Mouse (Mus musculus) neural tube, embryonic 12.5 days (tissue): ENCODE measurements at regions not wholly inside any gene's neighbourhood (a gene's known extent, or its start where the extent isn't known, plus 50 kb on each side); places are given as distances from the start of the nearest gene placed in this dataset.

Experiments used
- ATAC-seq: fragments of 200-750 bp; cut with Nextera tagmentation; 2 replicates; pipeline ENCODE4 v1.8.0; 2017; ENCODE audit warnings: low read depth, mild to moderate bottlenecking, moderate TSS enrichment, moderate library complexity; ENCODE audit not compliant: low FRiP score
- H3K27ac ChIP-seq: fragments of 300-500 bp; sonication (generic); 2 replicates; pipeline ENCODE4 v1.5.1; 2016
- H3K27me3 ChIP-seq: fragments of 300-500 bp; sonication (generic); replicated peaks from 2 replicates; pipeline ENCODE4 v1.6.1; 2016; ENCODE audit warnings: mild to moderate bottlenecking
- H3K36me3 ChIP-seq: fragments of 300-500 bp; sonication (generic); 2 replicates; pipeline ENCODE4 v1.6.1; 2016; ENCODE audit warnings: mild to moderate bottlenecking
- H3K4me1 ChIP-seq: fragments of 300-500 bp; sonication (generic); 2 replicates; pipeline ENCODE4 v1.6.1; 2016
- H3K4me2 ChIP-seq: fragments of 300-500 bp; sonication (generic); replicated peaks from 2 replicates; pipeline ENCODE4 v1.6.1; 2016; ENCODE audit warnings: mild to moderate bottlenecking
- H3K4me3 ChIP-seq: fragments of 300-500 bp; sonication (generic); 2 replicates; pipeline ENCODE4 v1.5.1; 2016
- H3K9ac ChIP-seq: fragments of 300-500 bp; sonication (generic); 2 replicates; pipeline ENCODE4 v1.6.1; 2016; ENCODE audit warnings: mild to moderate bottlenecking
- H3K9me3 ChIP-seq: fragments of 300-500 bp; sonication (generic); 2 replicates; pipeline ENCODE4 v1.6.1; 2016; ENCODE audit warnings: mild to moderate bottlenecking
- WGBS: fragments of 180-500 bp; shearing (Covaris S2); methylation state at CpG from one replicate; pipeline ENCODE4 v1.1.7; 2016; 5-methylcytosine and 5-hydroxymethylcytosine counted together

GRCm38 (mm10) chr10:43676289-43676688, 98.2 kb downstream of the Cd24a start:
- H3K36me3 ChIP-seq, result no peaks in the 10 kb centered on the region
- H3K4me1 ChIP-seq, result no peaks in the 10 kb centered on the region
- no peak overlapping the region for H3K27ac ChIP-seq
- H3K9ac ChIP-seq, result no peak overlapping the region
- H3K9me3 ChIP-seq, result no peaks in the 10 kb centered on the region
- ATAC-seq, result no peak
- WGBS, result 82% methylated on average over 5 of the region's 5 CpGs
- H3K4me3 ChIP-seq, result no peak overlapping the region
- H3K4me2 ChIP-seq, result no peak overlapping the region
- no peaks in the 10 kb centered on the region for H3K27me3 ChIP-seq

GRCm38 (mm10) chr10:43684247-43685033, 106.4 kb downstream of the Cd24a start:
- H3K4me1 ChIP-seq, result peaks cover 3% of the 10 kb centered on the region; the same call in 1 of the 2 replicates
- 52% methylated on average over 12 of the region's 12 CpGs for WGBS
- H3K4me3 ChIP-seq, result no peak overlapping the region
- H3K27me3 ChIP-seq, result no peaks in the 10 kb centered on the region
- H3K4me2 ChIP-seq, result no peak overlapping the region
- ATAC-seq, result no peak
- H3K9ac ChIP-seq, result no peak overlapping the region
- H3K36me3 ChIP-seq, result no peaks in the 10 kb centered on the region
- no peaks in the 10 kb centered on the region for H3K9me3 ChIP-seq
- no peak overlapping the region for H3K27ac ChIP-seq

GRCm38 (mm10) chr10:43689161-43689913, 111.3 kb downstream of the Cd24a start:
- Histone ChIP-seq H3K9me3 (no peaks in the 10 kb centered on the region), H3K4me3 (no peak overlapping the region), H3K9ac (no peak overlapping the region), H3K4me2 (no peak overlapping the region), H3K4me1 (peaks cover 3% of the 10 kb centered on the region; the same call in 1 of the 2 replicates), H3K36me3 (no peaks in the 10 kb centered on the region), H3K27ac (no peak overlapping the region), H3K27me3 (no peaks in the 10 kb centered on the region)
- ATAC-seq, result no peak
- 27% methylated on average over 10 of the region's 10 CpGs for WGBS

GRCm38 (mm10) chr10:43689914-43690316, 111.8 kb downstream of the Cd24a start:
- Histone ChIP-seq H3K27me3 (no peaks in the 10 kb centered on the region), H3K9me3 (no peaks in the 10 kb centered on the region), H3K4me2 (no peak overlapping the region), H3K36me3 (no peaks in the 10 kb centered on the region), H3K9ac (no peak overlapping the region), H3K4me3 (no peak overlapping the region), H3K4me1 (peaks cover 3% of the 10 kb centered on the region; the same call in 1 of the 2 replicates), H3K27ac (no peak overlapping the region)
- ATAC-seq, result no peak
- 61% methylated on average over 8 of the region's 8 CpGs for WGBS

- Histone ChIP-seq H3K36me3 (no peaks in the 10 kb centered on the region), H3K9me3 (no peaks in the 10 kb centered on the region), H3K4me3 (no peak overlapping the region), H3K27me3 (no peaks in the 10 kb centered on the region), H3K4me2 (no peak overlapping the region), H3K9ac (no peak overlapping the region), H3K27ac (no peak overlapping the region), H3K4me1 (peaks cover 3% of the 10 kb centered on the region; the same call in 1 of the 2 replicates)
- WGBS, result 66% methylated on average over 5 of the region's 5 CpGs
- ATAC-seq, result no peak
Measured at GRCm38 (mm10) chr10:43693974-43694373, 115.9 kb downstream of the Cd24a start.

- Histone ChIP-seq H3K4me3 (no peak overlapping the region), H3K27ac (no peak overlapping the region), H3K4me1 (no peaks in the 10 kb centered on the region), H3K4me2 (no peak overlapping the region), H3K36me3 (no peaks in the 10 kb centered on the region), H3K27me3 (no peaks in the 10 kb centered on the region), H3K9me3 (no peaks in the 10 kb centered on the region), H3K9ac (no peak overlapping the region)
- 39% methylated on average over 6 of the region's 6 CpGs for WGBS
- no peak for ATAC-seq
Measured at GRCm38 (mm10) chr10:43694508-43694907, 116.4 kb downstream of the Cd24a start.

- no peaks in the 10 kb centered on the region for H3K27me3 ChIP-seq
- ATAC-seq, result no peak
- WGBS, result 82% methylated on average over 10 of the region's 10 CpGs
Measured at GRCm38 (mm10) chr10:43695470-43695869, 117.4 kb downstream of the Cd24a start.

GRCm38 (mm10) chr10:43697917-43698316, 119.8 kb downstream of the Cd24a start:
- no peak for ATAC-seq
- Histone ChIP-seq H3K36me3 (no peaks in the 10 kb centered on the region), H3K4me3 (no peak overlapping the region), H3K9me3 (no peaks in the 10 kb centered on the region), H3K27ac (no peak overlapping the region), H3K27me3 (no peaks in the 10 kb centered on the region), H3K4me2 (no peak overlapping the region), H3K4me1 (no peaks in the 10 kb centered on the region), H3K9ac (no peak overlapping the region)
- WGBS, result 74% methylated on average over 2 of the region's 2 CpGs

More at GRCm38 (mm10) chr10:43695470-43695869, 117.4 kb downstream of the Cd24a start:
- Histone ChIP-seq H3K4me1 (no peaks in the 10 kb centered on the region), H3K36me3 (no peaks in the 10 kb centered on the region), H3K9ac (no peak overlapping the region), H3K4me2 (no peak overlapping the region), H3K9me3 (no peaks in the 10 kb centered on the region), H3K4me3 (no peak overlapping the region), H3K27ac (no peak overlapping the region)

- H3K4me1 ChIP-seq, result no peaks in the 10 kb centered on the region
- H3K4me2 ChIP-seq, result no peak overlapping the region
- ATAC-seq, result no peak
- no peaks in the 10 kb centered on the region for H3K27me3 ChIP-seq
- H3K9ac ChIP-seq, result no peak overlapping the region
- H3K36me3 ChIP-seq, result no peaks in the 10 kb centered on the region
- no peaks in the 10 kb centered on the region for H3K9me3 ChIP-seq
- H3K27ac ChIP-seq, result no peak overlapping the region
- no peak overlapping the region for H3K4me3 ChIP-seq
- 90% methylated on average over 13 of the region's 13 CpGs for WGBS
Measured at GRCm38 (mm10) chr10:43700371-43701289, 122.5 kb downstream of the Cd24a start.

- Histone ChIP-seq H3K27ac (no peak overlapping the region), H3K4me1 (no peaks in the 10 kb centered on the region), H3K4me2 (no peak overlapping the region), H3K4me3 (no peak overlapping the region), H3K9me3 (no peaks in the 10 kb centered on the region), H3K9ac (no peak overlapping the region), H3K27me3 (no peaks in the 10 kb centered on the region), H3K36me3 (no peaks in the 10 kb centered on the region)
- no peak for ATAC-seq
- 82% methylated on average over 5 of the region's 5 CpGs for WGBS
Measured at GRCm38 (mm10) chr10:43702895-43703294, 124.8 kb downstream of the Cd24a start.

GRCm38 (mm10) chr10:43706001-43706988, 128.2 kb downstream of the Cd24a start:
- no peak for ATAC-seq
- Histone ChIP-seq H3K4me3 (no peak overlapping the region), H3K36me3 (no peaks in the 10 kb centered on the region), H3K4me1 (no peaks in the 10 kb centered on the region), H3K27me3 (no peaks in the 10 kb centered on the region), H3K4me2 (no peak overlapping the region), H3K9ac (no peak overlapping the region), H3K9me3 (no peaks in the 10 kb centered on the region), H3K27ac (no peak overlapping the region)
- 67% methylated on average over 17 of the region's 17 CpGs for whole genome bisulfite sequencing
